Mouse (Mus musculus) forebrain, embryonic 10.5 days (tissue): ENCODE results near the gene Tnrc6b. TPM values are rescaled to one million over a fixed set of nuclear protein-coding genes. Genes with fewer than 3 reads are reported as not detected.
A peak's percentile ranks its signal among the peaks of the same experiment; 100 is the strongest.

Source experiments
- DNase-seq: peaks from one replicate; pipeline ENCODE4 v3.0.0-alpha.2; 2017; ENCODE audit warnings: low spot score; ENCODE audit errors: extremely low spot score
- H3K27ac ChIP-seq: fragments of 300-500 bp; sonication (generic); 2 replicates; pipeline ENCODE4 v1.5.1; 2016; ENCODE audit warnings: mild to moderate bottlenecking
- H3K27me3 ChIP-seq: fragments of 300-500 bp; sonication (generic); 2 replicates; pipeline ENCODE4 v1.6.1; 2016; ENCODE audit warnings: mild to moderate bottlenecking; ENCODE audit not compliant: poor library complexity, severe bottlenecking
- H3K36me3 ChIP-seq: fragments of 300-500 bp; sonication (generic); replicated peaks from 2 replicates; pipeline ENCODE4 v1.6.1; 2016; ENCODE audit warnings: mild to moderate bottlenecking, moderate library complexity
- H3K4me1 ChIP-seq: fragments of 300-500 bp; sonication (generic); 2 replicates; pipeline ENCODE4 v1.6.1; 2016
- H3K4me3 ChIP-seq: fragments of 300-500 bp; sonication (generic); 2 replicates; pipeline ENCODE4 v1.5.1; 2016; ENCODE audit warnings: mild to moderate bottlenecking, moderate library complexity
- H3K9me3 ChIP-seq: fragments of 300-500 bp; sonication (generic); 2 replicates; pipeline ENCODE4 v1.6.1; 2016; ENCODE audit warnings: mild to moderate bottlenecking, moderate library complexity
- WGBS: fragments of 180-500 bp; shearing (Covaris S2); methylation state at CpG from one replicate; pipeline ENCODE4 v1.1.7; 2016; 5-methylcytosine and 5-hydroxymethylcytosine counted together
- polyA plus RNA-seq: library from polyadenylated mRNA; unstranded; fragments of >200 nt; fragmentation: Nextera tagmentation; extraction: Ambion mirVana; gene quantifications from 2 replicates; pipeline ENCODE4 v1.2.1, GENCODE M21; 2016

Tnrc6b gene
- polyA plus RNA-seq, 1 experiment from 2014 or later, result 40.5 TPM

GRCm38 (mm10) chr15:80784553-80784971, 73.4 kb downstream of the Tnrc6b start:
- no peak overlapping the region for H3K27ac ChIP-seq
- 50% methylated on average over 7 of the region's 7 CpGs for WGBS
- no peaks in the 10 kb centered on the region for H3K36me3 ChIP-seq
- no peaks in the 10 kb centered on the region for H3K9me3 ChIP-seq
- peaks cover 11% of the 10 kb centered on the region for H3K4me1 ChIP-seq
- H3K27me3 ChIP-seq, result no peaks in the 10 kb centered on the region
- no peak for DNase-seq
- H3K4me3 ChIP-seq, result no peak overlapping the region

- H3K27me3 ChIP-seq, result no peaks in the 10 kb centered on the region
- H3K4me1 ChIP-seq, result peaks cover 11% of the 10 kb centered on the region
- H3K36me3 ChIP-seq, result no peaks in the 10 kb centered on the region
- no peak for DNase-seq
- WGBS, result 69% methylated on average over 1 of the region's 1 CpGs
- no peaks in the 10 kb centered on the region for H3K9me3 ChIP-seq
- no peak overlapping the region for H3K27ac ChIP-seq
- H3K4me3 ChIP-seq, result no peak overlapping the region
These were observed 74.6 kb downstream of the Tnrc6b start for GRCm38 (mm10) chr15:80785699-80786098.

- H3K27ac ChIP-seq, result no peak overlapping the region
- WGBS, result 91% methylated on average over 4 of the region's 4 CpGs
- H3K4me3 ChIP-seq, result no peak overlapping the region
- DNase-seq, result no peak
- no peaks in the 10 kb centered on the region for H3K27me3 ChIP-seq
- peaks cover 11% of the 10 kb centered on the region for H3K4me1 ChIP-seq
- no peaks in the 10 kb centered on the region for H3K36me3 ChIP-seq
- H3K9me3 ChIP-seq, result no peaks in the 10 kb centered on the region
These were observed 76.6 kb downstream of the Tnrc6b start for GRCm38 (mm10) chr15:80787746-80788145.

- no peak overlapping the region for H3K27ac ChIP-seq
- DNase-seq, result no peak
- H3K4me1 ChIP-seq, result peaks cover 4% of the 10 kb centered on the region
- no peaks in the 10 kb centered on the region for H3K27me3 ChIP-seq
- H3K36me3 ChIP-seq, result no peaks in the 10 kb centered on the region
- 78% methylated on average over 3 of the region's 3 CpGs for WGBS
- H3K9me3 ChIP-seq, result no peaks in the 10 kb centered on the region
- no peak overlapping the region for H3K4me3 ChIP-seq
These were observed 81.4 kb downstream of the Tnrc6b start for GRCm38 (mm10) chr15:80792556-80792955.

- H3K27me3 ChIP-seq, result no peaks in the 10 kb centered on the region
- no peaks in the 10 kb centered on the region for H3K36me3 ChIP-seq
- DNase-seq, result no peak
- 92% methylated on average over 1 of the region's 1 CpGs for WGBS
- H3K27ac ChIP-seq, result no peak overlapping the region
- no peaks in the 10 kb centered on the region for H3K9me3 ChIP-seq
- no peak overlapping the region for H3K4me3 ChIP-seq
- H3K4me1 ChIP-seq, result peaks cover 10% of the 10 kb centered on the region
These were observed 84.0 kb downstream of the Tnrc6b start for GRCm38 (mm10) chr15:80795076-80795475.

- H3K27ac ChIP-seq, result peak overlapping the region; percentile 93
- peak; percentile 41 for DNase-seq
- H3K4me3 ChIP-seq, result peak overlapping the region; percentile 61
- H3K4me1 ChIP-seq, result peaks cover 36% of the 10 kb centered on the region
- H3K36me3 ChIP-seq, result no peaks in the 10 kb centered on the region
- WGBS, result 1% methylated on average over 6 of the region's 6 CpGs
- no peaks in the 10 kb centered on the region for H3K27me3 ChIP-seq
- no peaks in the 10 kb centered on the region for H3K9me3 ChIP-seq
These were observed 86.6 kb downstream of the Tnrc6b start for GRCm38 (mm10) chr15:80797757-80798156.

- no peaks in the 10 kb centered on the region for H3K36me3 ChIP-seq
- peak; percentile 90 for DNase-seq
- H3K27me3 ChIP-seq, result no peaks in the 10 kb centered on the region
- H3K4me1 ChIP-seq, result peaks cover 44% of the 10 kb centered on the region
- WGBS, result under 1% methylated on average over 17 of the region's 17 CpGs
- H3K4me3 ChIP-seq, result peak overlapping the region; percentile 61
- peak overlapping the region; percentile 93 for H3K27ac ChIP-seq
- H3K9me3 ChIP-seq, result no peaks in the 10 kb centered on the region
These were observed 87.4 kb downstream of the Tnrc6b start for GRCm38 (mm10) chr15:80798367-80799073.

GRCm38 (mm10) chr15:80799074-80799633, 88.0 kb downstream of the Tnrc6b start:
- H3K27ac ChIP-seq, result peak overlapping the region; percentile 93
- no peaks in the 10 kb centered on the region for H3K27me3 ChIP-seq
- H3K9me3 ChIP-seq, result no peaks in the 10 kb centered on the region
- peak overlapping the region; percentile 61 for H3K4me3 ChIP-seq
- 0% methylated on average over 10 of the region's 10 CpGs for WGBS
- no peaks in the 10 kb centered on the region for H3K36me3 ChIP-seq
- peaks cover 45% of the 10 kb centered on the region for H3K4me1 ChIP-seq
- DNase-seq, result peak; percentile 66

GRCm38 (mm10) chr15:80799634-80800137, 88.6 kb downstream of the Tnrc6b start:
- Histone ChIP-seq H3K9me3 (no peaks in the 10 kb centered on the region), H3K4me1 (peaks cover 49% of the 10 kb centered on the region), H3K36me3 (no peaks in the 10 kb centered on the region), H3K4me3 (peak overlapping the region; percentile 61), H3K27me3 (no peaks in the 10 kb centered on the region), H3K27ac (peak overlapping the region; percentile 93)
- DNase-seq, result peak; percentile 73
- WGBS, result 3% methylated on average over 10 of the region's 10 CpGs

GRCm38 (mm10) chr15:80800201-80800600, 89.1 kb downstream of the Tnrc6b start:
- Histone ChIP-seq H3K27ac (peak overlapping the region; percentile 93), H3K4me1 (peaks cover 52% of the 10 kb centered on the region), H3K27me3 (no peaks in the 10 kb centered on the region), H3K36me3 (no peaks in the 10 kb centered on the region), H3K9me3 (no peaks in the 10 kb centered on the region), H3K4me3 (peak overlapping the region; percentile 61)
- WGBS, result 7% methylated on average over 3 of the region's 3 CpGs
- DNase-seq, result no peak

- Histone ChIP-seq H3K27me3 (no peaks in the 10 kb centered on the region), H3K36me3 (no peaks in the 10 kb centered on the region), H3K9me3 (no peaks in the 10 kb centered on the region), H3K27ac (peak overlapping the region; percentile 93), H3K4me3 (peak overlapping the region; percentile 61), H3K4me1 (peaks cover 52% of the 10 kb centered on the region)
- DNase-seq, result no peak
- WGBS, result 30% methylated on average over 4 of the region's 4 CpGs
These were observed 89.7 kb downstream of the Tnrc6b start for GRCm38 (mm10) chr15:80800765-80801164.

GRCm38 (mm10) chr15:80801597-80801996, 90.5 kb downstream of the Tnrc6b start:
- Histone ChIP-seq H3K27me3 (no peaks in the 10 kb centered on the region), H3K36me3 (no peaks in the 10 kb centered on the region), H3K4me1 (peaks cover 52% of the 10 kb centered on the region), H3K9me3 (no peaks in the 10 kb centered on the region), H3K27ac (no peak overlapping the region), H3K4me3 (peak overlapping the region; percentile 61)
- WGBS, result 68% methylated on average over 1 of the region's 1 CpGs
- DNase-seq, result no peak

GRCm38 (mm10) chr15:80807162-80807561, 96.0 kb downstream of the Tnrc6b start:
- H3K9me3 ChIP-seq, result no peaks in the 10 kb centered on the region
- H3K27me3 ChIP-seq, result no peaks in the 10 kb centered on the region
- 92% methylated on average over 5 of the region's 5 CpGs for WGBS
- peaks cover 37% of the 10 kb centered on the region for H3K36me3 ChIP-seq
- DNase-seq, result no peak
- H3K4me3 ChIP-seq, result no peak overlapping the region
- no peak overlapping the region for H3K27ac ChIP-seq
- peaks cover 28% of the 10 kb centered on the region for H3K4me1 ChIP-seq
